Mouse (Mus musculus) erythroblast, embryonic 14.5 days (primary cell): Measurements from ENCODE around the gene Hbs1l. TPM values are rescaled to one million over a fixed set of nuclear protein-coding genes. Genes with fewer than 3 reads are reported as not detected.
"Not testable (repeated sequence)": the region's sequence is repeated elsewhere in the genome, so short reads cannot be mapped to it uniquely, and the experiment has no call there.

Experiments used
- H3K27me3 ChIP-seq: 2 replicates; pipeline ENCODE4 v1.6.1; 2012; ENCODE audit warnings: inconsistent platforms; ENCODE audit not compliant: control insufficient read depth
- H3K36me3 ChIP-seq: 2 replicates; pipeline ENCODE4 v1.6.1; 2012; ENCODE audit warnings: mild to moderate bottlenecking, inconsistent platforms; ENCODE audit not compliant: control insufficient read depth
- H3K4me1 ChIP-seq: 2 replicates; pipeline ENCODE4 v1.6.1; 2012; ENCODE audit warnings: inconsistent platforms; ENCODE audit not compliant: control insufficient read depth
- H3K4me3 ChIP-seq: replicated peaks from 2 replicates; pipeline ENCODE3; 2012; ENCODE audit warnings: moderate library complexity, mild to moderate bottlenecking, inconsistent platforms
- H3K9me3 ChIP-seq: 2 replicates; pipeline ENCODE4 v1.6.1; 2012; ENCODE audit warnings: low read length, inconsistent platforms, mixed read lengths; ENCODE audit not compliant: control insufficient read depth
- GATA1 ChIP-seq: IDR thresholded peaks from 2 replicates; pipeline ENCODE4 v1.6.1; 2012; ENCODE audit warnings: low read length, inconsistent platforms, mixed read lengths
- TAL1 ChIP-seq: IDR thresholded peaks from 3 replicates; pipeline ENCODE4 v1.6.1; 2012; ENCODE audit warnings: low read length, inconsistent platforms, mixed read lengths
- polyA plus RNA-seq: library from polyadenylated mRNA; stranded (reverse); fragments of >175 nt; gene quantifications from 2 replicates; pipeline ENCODE4 v1.2.3, GENCODE M21; 2012

Hbs1l gene
- polyA plus RNA-seq, 1 experiment = 4.3 TPM

DNA sequence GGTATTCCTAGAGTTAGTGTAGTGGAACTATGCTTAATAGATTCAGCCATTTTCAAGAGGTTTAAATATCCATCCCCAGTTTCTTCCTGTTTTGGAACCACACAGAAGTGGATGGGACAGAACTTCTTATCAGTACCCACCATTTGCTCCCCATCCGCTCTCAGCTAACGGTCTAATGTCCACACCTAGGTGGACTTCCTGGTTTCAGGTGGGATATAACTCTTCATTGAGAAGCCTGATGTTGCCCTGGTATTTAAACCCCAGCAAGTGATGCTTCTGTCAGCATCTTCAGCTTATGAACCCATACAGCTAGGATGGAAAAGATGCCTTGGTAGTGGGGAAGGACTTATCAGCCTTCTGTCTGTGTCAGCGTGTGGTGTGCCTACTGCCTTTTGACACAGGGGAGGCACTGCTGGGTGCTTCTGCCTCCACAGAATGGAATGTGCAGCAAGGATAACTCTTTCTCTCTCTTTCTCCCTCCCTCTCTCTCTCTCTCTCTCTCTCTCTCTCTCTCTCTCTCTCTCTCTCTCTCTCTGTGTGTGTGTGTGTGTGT is 89.4 kb downstream of the Hbs1l start:
- peaks cover 3% of the 10 kb centered on the region; the same call in 1 of the 2 replicates for H3K36me3 ChIP-seq
- no peaks in the 10 kb centered on the region for H3K9me3 ChIP-seq
- H3K27me3 ChIP-seq = no peaks in the 10 kb centered on the region
- H3K4me1 ChIP-seq = peaks cover 8% of the 10 kb centered on the region
- TF ChIP-seq GATA1 = no peak
- no peak for TF ChIP-seq TAL1
- H3K4me3 ChIP-seq = no peak overlapping the region

DNA sequence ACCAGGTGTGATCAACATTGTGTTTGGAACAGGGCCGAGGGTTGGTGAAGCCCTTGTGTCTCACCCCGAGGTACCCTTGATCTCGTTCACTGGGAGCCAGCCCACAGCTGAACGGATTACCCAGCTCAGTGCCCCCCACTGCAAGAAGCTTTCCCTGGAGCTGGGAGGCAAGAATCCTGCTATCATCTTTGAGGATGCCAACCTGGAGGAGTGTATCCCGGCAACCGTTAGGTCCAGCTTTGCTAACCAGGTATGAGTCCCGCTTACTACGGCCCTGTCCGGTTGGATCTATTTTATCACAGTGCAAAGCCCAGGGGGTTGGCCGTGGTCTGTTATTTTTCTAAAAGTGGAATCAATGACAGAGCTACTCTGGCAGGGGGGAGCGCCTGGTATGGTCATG is 93.3 kb downstream of the Hbs1l start:
- peaks cover 3% of the 10 kb centered on the region; the same call in 1 of the 2 replicates for H3K36me3 ChIP-seq
- H3K9me3 ChIP-seq = no peaks in the 10 kb centered on the region
- peaks cover 9% of the 10 kb centered on the region for H3K4me1 ChIP-seq
- no peak overlapping the region for H3K4me3 ChIP-seq
- TF ChIP-seq GATA1 = no peak
- TF ChIP-seq TAL1 = no peak
- no peaks in the 10 kb centered on the region for H3K27me3 ChIP-seq

DNA sequence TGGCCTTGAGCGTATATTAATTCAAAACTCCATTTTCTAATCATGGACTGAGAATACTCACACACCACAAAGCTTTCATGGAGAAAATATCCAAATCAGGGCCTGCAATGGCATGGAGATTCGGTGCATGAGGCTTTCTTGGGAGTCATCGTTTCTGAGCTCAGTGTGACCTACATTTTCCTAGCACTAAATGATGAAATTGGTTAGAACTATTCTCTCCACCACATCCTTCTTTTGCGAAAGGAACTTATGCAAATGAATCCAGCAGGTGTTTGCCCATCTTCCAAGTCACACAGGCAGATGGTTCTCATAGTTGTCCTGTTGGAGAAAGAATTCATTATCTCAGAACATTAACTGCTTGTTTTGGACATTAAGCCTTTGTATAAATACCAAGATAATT is 94.7 kb downstream of the Hbs1l start:
- peaks cover 2% of the 10 kb centered on the region; the same call in 1 of the 2 replicates for H3K27me3 ChIP-seq
- no peak overlapping the region for H3K4me3 ChIP-seq
- TF ChIP-seq TAL1 = no peak
- H3K4me1 ChIP-seq = peaks cover 2% of the 10 kb centered on the region; the same call in 1 of the 2 replicates
- peaks cover 3% of the 10 kb centered on the region; the same call in 1 of the 2 replicates for H3K36me3 ChIP-seq
- H3K9me3 ChIP-seq = no peaks in the 10 kb centered on the region

DNA sequence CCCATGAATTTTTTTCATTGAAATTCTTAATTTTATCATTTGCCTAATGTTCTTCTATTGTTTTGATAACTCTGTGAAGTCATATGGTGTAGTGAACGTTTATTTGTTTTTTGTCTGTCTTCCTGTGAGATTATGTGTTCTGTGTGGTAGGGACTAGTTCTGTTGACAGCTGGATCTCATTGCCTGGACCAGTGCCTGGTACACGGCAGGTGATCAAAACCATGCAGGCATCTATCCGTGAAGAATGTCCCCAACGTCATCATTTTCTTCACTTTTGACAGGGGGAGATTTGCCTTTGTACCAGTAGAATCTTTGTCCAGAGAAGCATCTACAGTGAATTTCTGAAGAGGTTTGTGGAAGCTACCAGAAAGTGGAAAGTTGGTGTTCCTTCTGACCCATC is 95.5 kb downstream of the Hbs1l start:
- Histone ChIP-seq H3K4me3 (no peak overlapping the region), H3K36me3 (peaks cover 3% of the 10 kb centered on the region; the same call in 1 of the 2 replicates), H3K4me1 (peaks cover 2% of the 10 kb centered on the region; the same call in 1 of the 2 replicates), H3K27me3 (peaks cover 3% of the 10 kb centered on the region; the same call in 1 of the 2 replicates), H3K9me3 (no peaks in the 10 kb centered on the region)
- no peak for TF ChIP-seq GATA1

DNA sequence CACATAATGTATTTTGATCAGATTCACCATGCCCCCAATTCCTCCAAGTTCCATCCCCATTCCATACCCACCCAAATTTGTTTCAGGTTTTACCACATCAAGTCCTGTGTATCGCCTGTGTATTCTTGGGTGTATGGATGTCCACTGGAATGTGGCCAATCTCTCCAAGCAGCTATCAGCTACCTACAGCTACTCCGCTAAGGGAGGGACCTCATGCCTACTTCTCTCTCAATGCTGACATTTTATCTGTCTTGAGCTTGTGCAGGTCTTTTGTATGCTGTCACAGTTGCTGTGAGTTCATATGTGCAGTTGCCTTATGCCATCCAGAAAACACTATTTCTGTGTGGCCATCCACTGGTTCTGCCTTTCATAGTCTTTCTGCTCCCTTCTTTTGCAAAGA is 97.6 kb downstream of the Hbs1l start:
- Histone ChIP-seq H3K9me3 (no peaks in the 10 kb centered on the region), H3K36me3 (no peaks in the 10 kb centered on the region; the same call in 1 of the 2 replicates), H3K27me3 (peaks cover 3% of the 10 kb centered on the region; the same call in 1 of the 2 replicates), H3K4me1 (peaks cover 2% of the 10 kb centered on the region; the same call in 1 of the 2 replicates), H3K4me3 (no peak overlapping the region)
- TF ChIP-seq TAL1 (no peak), GATA1 (no peak)

DNA sequence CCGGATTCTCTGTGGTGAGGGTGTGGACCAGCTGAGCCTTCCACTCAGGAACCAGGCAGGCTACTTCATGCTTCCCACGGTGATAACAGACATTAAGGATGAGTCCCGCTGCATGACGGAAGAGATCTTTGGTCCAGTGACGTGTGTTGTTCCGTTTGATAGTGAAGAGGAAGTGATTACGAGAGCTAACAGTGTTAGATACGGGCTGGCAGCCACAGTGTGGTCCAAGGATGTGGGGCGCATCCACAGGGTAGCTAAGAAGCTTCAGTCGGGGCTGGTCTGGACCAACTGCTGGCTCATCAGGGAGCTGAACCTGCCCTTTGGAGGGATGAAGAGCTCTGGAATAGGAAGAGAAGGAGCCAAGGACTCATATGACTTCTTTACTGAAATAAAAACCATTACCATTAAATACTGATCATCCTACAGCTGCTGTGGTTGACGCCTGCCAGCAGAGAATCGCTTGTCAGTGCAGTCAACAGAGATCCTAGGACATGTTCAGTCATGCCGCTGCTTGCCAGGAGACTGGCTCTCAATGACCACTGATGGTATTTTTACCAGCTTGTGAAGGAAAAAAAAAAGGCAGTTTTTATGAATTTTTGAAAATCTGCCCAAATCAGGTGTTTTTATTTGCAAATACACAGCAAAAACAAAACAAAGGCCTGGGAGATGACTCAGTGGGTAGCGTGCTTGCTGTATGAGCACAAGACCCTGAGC is 99.8 kb downstream of the Hbs1l start:
- Histone ChIP-seq H3K9me3 (no peaks in the 10 kb centered on the region), H3K36me3 (no peaks in the 10 kb centered on the region; the same call in 1 of the 2 replicates), H3K4me1 (peaks cover 2% of the 10 kb centered on the region; the same call in 1 of the 2 replicates), H3K4me3 (no peak overlapping the region), H3K27me3 (peaks cover 3% of the 10 kb centered on the region; the same call in 1 of the 2 replicates)
- TF ChIP-seq TAL1 = no peak
- no peak for TF ChIP-seq GATA1

DNA sequence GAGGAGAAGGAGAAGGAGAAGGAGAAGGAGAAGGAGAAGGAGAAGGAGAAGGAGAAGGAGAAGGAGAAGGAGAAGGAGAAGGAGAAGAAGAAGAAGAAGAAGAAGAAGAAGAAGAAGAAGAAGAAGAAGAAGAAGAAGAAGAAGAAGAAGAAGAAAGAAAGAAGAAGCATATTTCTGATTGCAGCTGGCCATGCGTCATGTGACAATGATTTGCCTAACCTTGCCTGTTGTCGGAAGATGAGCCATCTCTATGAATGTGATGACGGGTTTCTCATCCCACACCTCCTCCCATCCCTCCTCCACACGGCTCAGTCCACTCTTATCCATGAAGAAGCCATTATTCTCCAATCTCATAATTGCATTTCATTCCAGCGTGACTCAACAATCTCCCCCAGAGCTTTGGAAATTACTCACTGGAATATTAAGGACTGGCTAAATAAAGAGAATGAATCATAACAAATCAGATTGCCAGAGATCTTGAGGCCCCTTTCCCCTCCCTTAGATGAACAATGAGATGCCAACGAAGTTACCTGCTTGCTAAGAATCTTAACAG is 103.2 kb downstream of the Hbs1l start:
- not testable (repeated sequence) for H3K9me3 ChIP-seq, H3K4me1 ChIP-seq, H3K27me3 ChIP-seq, H3K36me3 ChIP-seq, H3K4me3 ChIP-seq

DNA sequence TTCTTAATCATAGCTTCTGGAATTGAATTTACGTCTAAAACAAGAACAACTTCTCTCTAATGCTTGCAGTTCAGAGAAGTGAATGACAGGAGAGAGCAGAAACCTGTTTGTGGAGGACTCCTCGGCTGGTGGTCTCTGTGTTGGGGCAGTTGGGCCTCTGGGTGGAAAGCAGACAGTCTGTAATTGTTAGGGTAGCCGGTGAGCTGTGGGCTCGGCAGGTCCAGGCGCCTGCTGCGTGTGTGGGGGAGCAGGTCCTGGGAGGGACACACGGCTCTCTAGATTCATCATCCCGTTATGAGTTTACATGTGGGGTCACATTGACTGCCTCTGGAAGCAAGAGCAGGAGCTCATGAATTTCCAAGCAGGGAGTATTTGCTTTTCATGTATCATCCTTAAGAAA is 103.8 kb downstream of the Hbs1l start:
- Histone ChIP-seq H3K36me3 (no peaks in the 10 kb centered on the region; the same call in 1 of the 2 replicates), H3K27me3 (peaks cover 3% of the 10 kb centered on the region; the same call in 1 of the 2 replicates), H3K9me3 (no peaks in the 10 kb centered on the region), H3K4me3 (no peak overlapping the region), H3K4me1 (no peaks in the 10 kb centered on the region)
- no peak for TF ChIP-seq GATA1
- no peak for TF ChIP-seq TAL1

DNA sequence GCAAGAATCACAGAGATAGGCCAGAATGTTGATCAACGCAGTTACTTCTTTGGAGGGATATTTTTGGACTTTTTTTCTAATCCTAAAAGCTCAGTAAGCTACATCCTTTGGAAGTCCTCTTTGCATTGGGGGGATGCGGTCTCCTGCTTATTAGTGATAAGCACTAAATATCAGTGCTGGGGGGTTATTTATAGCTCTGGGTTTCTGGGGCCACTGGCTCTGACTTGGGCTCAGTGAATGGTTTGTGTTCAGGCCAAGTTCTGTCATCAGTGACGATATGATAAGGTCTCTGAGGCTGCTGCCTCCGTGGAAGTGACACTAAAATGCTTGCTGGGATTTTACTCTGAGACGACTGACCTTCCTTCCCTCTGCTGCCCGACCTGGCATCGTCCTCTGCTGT is 104.3 kb downstream of the Hbs1l start:
- no peaks in the 10 kb centered on the region for H3K4me1 ChIP-seq
- H3K4me3 ChIP-seq = no peak overlapping the region
- peaks cover 3% of the 10 kb centered on the region; the same call in 1 of the 2 replicates for H3K27me3 ChIP-seq
- H3K36me3 ChIP-seq = no peaks in the 10 kb centered on the region; the same call in 1 of the 2 replicates
- no peaks in the 10 kb centered on the region for H3K9me3 ChIP-seq
- TF ChIP-seq TAL1 (no peak), GATA1 (no peak)
